Mouse (Mus musculus) right cerebral cortex, postnatal 10 days (tissue): Measurements from ENCODE around the gene Mtor.

ENCODE experiments used
- DNase-seq, 2 experiments: peaks; one replicate each; pipeline ENCODE4 v3.0.0; 2021; ENCODE audit warnings: low spot score in 2 of 2

Mtor gene

GRCm38 (mm10) chr4:148448179-148448852, at the start of gene Mtor:
Gene Mtor, plus strand, starts transcription at chr4:148448611.
- peak; percentile 97 to 99 for DNase-seq

- no peak for DNase-seq
Measured at GRCm38 (mm10) chr4:148399437-148400094, 48.8 kb upstream of the Mtor start.

GRCm38 (mm10) chr4:148403402-148403801, 45.0 kb upstream of the Mtor start:
- no peak for DNase-seq

GRCm38 (mm10) chr4:148404748-148405147, 43.7 kb upstream of the Mtor start:
- DNase-seq: no peak

GRCm38 (mm10) chr4:148405255-148405788, 43.1 kb upstream of the Mtor start:
- DNase-seq: no peak

GRCm38 (mm10) chr4:148408256-148408975, 40.0 kb upstream of the Mtor start:
- no peak for DNase-seq

GRCm38 (mm10) chr4:148415575-148415974, 32.8 kb upstream of the Mtor start:
- no peak for DNase-seq

GRCm38 (mm10) chr4:148417074-148417526, 31.3 kb upstream of the Mtor start:
- no peak for DNase-seq

GRCm38 (mm10) chr4:148417559-148417958, 30.9 kb upstream of the Mtor start:
- DNase-seq: no peak

GRCm38 (mm10) chr4:148426950-148427850, 21.2 kb upstream of the Mtor start:
- DNase-seq: no peak

GRCm38 (mm10) chr4:148428544-148428943, 19.9 kb upstream of the Mtor start:
- no peak for DNase-seq

GRCm38 (mm10) chr4:148429121-148429520, 19.3 kb upstream of the Mtor start:
- no peak for DNase-seq

GRCm38 (mm10) chr4:148429686-148430085, 18.7 kb upstream of the Mtor start:
- DNase-seq: peak; percentile 60 to 80

GRCm38 (mm10) chr4:148430880-148431519, 17.4 kb upstream of the Mtor start:
- DNase-seq: no peak

- DNase-seq: no peak
Measured at GRCm38 (mm10) chr4:148432488-148432887, 15.9 kb upstream of the Mtor start.

GRCm38 (mm10) chr4:148433336-148433735, 15.1 kb upstream of the Mtor start:
- no peak for DNase-seq

- DNase-seq: no peak
Measured at GRCm38 (mm10) chr4:148433813-148434212, 14.6 kb upstream of the Mtor start.

GRCm38 (mm10) chr4:148434554-148434953, 13.9 kb upstream of the Mtor start:
- no peak for DNase-seq

GRCm38 (mm10) chr4:148435106-148435505, 13.3 kb upstream of the Mtor start:
- DNase-seq: no peak

GRCm38 (mm10) chr4:148435657-148436330, 12.6 kb upstream of the Mtor start:
- DNase-seq: peak; percentile 88
